Mouse (Mus musculus) embryonic facial prominence, embryonic 11.5 days (tissue): ENCODE measurements around the gene Laptm4a. TPM values are rescaled to one million over a fixed set of nuclear protein-coding genes. Genes with fewer than 3 reads are reported as not detected.

Source experiments
- ATAC-seq: fragments of 200-750 bp; cut with Nextera tagmentation; replicated peaks from 2 replicates; pipeline ENCODE4 v1.8.0; 2017; ENCODE audit warnings: low read depth; ENCODE audit not compliant: insufficient number of reproducible peaks, low FRiP score, low TSS enrichment
- DNase-seq: peaks from one replicate; pipeline ENCODE4 v3.0.0-alpha.2; 2015; ENCODE audit warnings: low spot score
- H3K27ac ChIP-seq: fragments of 300-500 bp; sonication (generic); replicated peaks from 2 replicates; pipeline ENCODE4 v1.5.1; 2014; ENCODE audit warnings: mild to moderate bottlenecking, low read depth, low read length, control low read depth
- H3K27me3 ChIP-seq: fragments of 300-500 bp; sonication (generic); 2 replicates; pipeline ENCODE4 v1.6.1; 2014; ENCODE audit warnings: mild to moderate bottlenecking, low read length, moderate library complexity, mixed read lengths; ENCODE audit not compliant: control insufficient read depth, insufficient read depth
- H3K36me3 ChIP-seq: fragments of 300-500 bp; sonication (generic); replicated peaks from 2 replicates; pipeline ENCODE4 v1.6.1; 2014; ENCODE audit warnings: low read depth, mild to moderate bottlenecking, low read length, moderate library complexity, mixed read lengths; ENCODE audit not compliant: control insufficient read depth, insufficient read depth
- H3K4me1 ChIP-seq: fragments of 300-500 bp; sonication (generic); 2 replicates; pipeline ENCODE4 v1.6.1; 2014; ENCODE audit warnings: low read length, mixed read lengths; ENCODE audit not compliant: control insufficient read depth, insufficient read depth
- H3K4me2 ChIP-seq: fragments of 300-500 bp; sonication (generic); 2 replicates; pipeline ENCODE4 v1.6.1; 2014; ENCODE audit warnings: low read depth, mild to moderate bottlenecking, control low read depth, low read length, moderate library complexity
- H3K4me3 ChIP-seq: fragments of 300-500 bp; sonication (generic); 2 replicates; pipeline ENCODE4 v1.5.1; 2014; ENCODE audit warnings: low read depth, low read length, control low read depth
- H3K9ac ChIP-seq: fragments of 300-500 bp; sonication (generic); replicated peaks from 2 replicates; pipeline ENCODE4 v1.6.1; 2014; ENCODE audit warnings: mild to moderate bottlenecking, control low read depth, low read length
- H3K9me3 ChIP-seq: fragments of 300-500 bp; sonication (generic); replicated peaks from 2 replicates; pipeline ENCODE4 v1.6.1; 2016; ENCODE audit warnings: mild to moderate bottlenecking, low read length, inconsistent platforms, mixed read lengths; ENCODE audit not compliant: control insufficient read depth
- WGBS: fragments of 180-500 bp; shearing (Covaris S2); extraction: QIAGEN DNeasy Blood & Tissue Kit; methylation state at CpG from one replicate; pipeline ENCODE4 v1.1.7; 2014; 5-methylcytosine and 5-hydroxymethylcytosine counted together
- polyA plus RNA-seq: library from polyadenylated mRNA; unstranded; fragments of >200 nt; fragmentation: Nextera tagmentation; extraction: Ambion mirVana; gene quantifications from 2 replicates; pipeline ENCODE4 v1.2.1, GENCODE M21; 2014

Gene Laptm4a
- polyA plus RNA-seq, 1 experiment from 2014 or later, result 224 TPM

GRCm38 (mm10) chr12:8884426-8885145 is 36.9 kb upstream of the Laptm4a start:
- Histone ChIP-seq H3K4me3 (no peak overlapping the region), H3K4me1 (peaks cover 11% of the 10 kb centered on the region; the same call in 1 of the 2 replicates), H3K4me2 (peak overlapping the region; percentile 19; the same call in 1 of the 2 replicates), H3K9ac (no peak overlapping the region; the same call in none of the 2 replicates), H3K9me3 (no peaks in the 10 kb centered on the region), H3K27me3 (no peaks in the 10 kb centered on the region), H3K27ac (0 out of 2 replicates have a peak overlapping the region, but pooled peaks have one; percentile 3), H3K36me3 (no peaks in the 10 kb centered on the region)
- ATAC-seq (no peak), DNase-seq (no peak)
- 20% methylated on average over 13 of the region's 13 CpGs for WGBS

- peak; percentile 54 for DNase-seq
- Histone ChIP-seq H3K9ac (peak overlapping the region; percentile 23; the same call in 1 of the 2 replicates), H3K4me2 (peak overlapping the region; percentile 19; the same call in 1 of the 2 replicates), H3K27me3 (no peaks in the 10 kb centered on the region), H3K27ac (0 out of 2 replicates have a peak overlapping the region, but pooled peaks have one; percentile 3), H3K9me3 (no peaks in the 10 kb centered on the region), H3K4me1 (peaks cover 11% of the 10 kb centered on the region; the same call in 1 of the 2 replicates), H3K4me3 (no peak overlapping the region), H3K36me3 (no peaks in the 10 kb centered on the region)
- no peak for ATAC-seq
- 0% methylated on average over 4 of the region's 4 CpGs for WGBS
Measured at GRCm38 (mm10) chr12:8885146-8885543, 36.3 kb upstream of the Laptm4a start.

DNA sequence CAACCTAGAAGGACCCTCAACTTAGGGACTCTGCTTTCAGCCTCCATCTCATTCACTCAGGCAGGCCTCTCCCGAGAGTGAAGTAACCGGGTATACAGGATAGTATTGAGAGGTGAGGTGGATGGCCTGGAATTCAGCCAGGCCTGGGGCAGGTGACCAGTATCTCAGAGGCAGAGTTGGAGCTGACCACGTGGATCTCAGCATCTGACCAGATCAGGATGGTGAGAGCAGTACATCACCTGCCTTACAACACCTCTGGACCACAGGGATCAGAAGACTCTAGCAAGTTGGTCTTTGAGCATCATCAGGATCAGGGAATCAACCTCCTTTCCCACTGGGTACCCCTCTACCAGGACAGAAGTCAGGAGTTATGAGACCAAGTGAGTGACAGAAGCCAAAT is 35.5 kb upstream of the Laptm4a start:
- no peak overlapping the region for H3K27ac ChIP-seq
- H3K9me3 ChIP-seq, result no peaks in the 10 kb centered on the region
- no peak overlapping the region for H3K4me3 ChIP-seq
- DNase-seq (no peak), ATAC-seq (no peak)
- WGBS, result 56% methylated on average over 3 of the region's 3 CpGs
- H3K4me2 ChIP-seq, result no peak overlapping the region
- no peak overlapping the region for H3K9ac ChIP-seq
- H3K36me3 ChIP-seq, result no peaks in the 10 kb centered on the region
- H3K4me1 ChIP-seq, result peaks cover 11% of the 10 kb centered on the region; the same call in 1 of the 2 replicates
- no peaks in the 10 kb centered on the region for H3K27me3 ChIP-seq

GRCm38 (mm10) chr12:8888445-8888844 is 33.0 kb upstream of the Laptm4a start:
- Histone ChIP-seq H3K9ac (no peak overlapping the region), H3K4me3 (no peak overlapping the region), H3K36me3 (no peaks in the 10 kb centered on the region), H3K9me3 (no peaks in the 10 kb centered on the region), H3K27ac (no peak overlapping the region), H3K4me2 (no peak overlapping the region), H3K27me3 (no peaks in the 10 kb centered on the region), H3K4me1 (peaks cover 11% of the 10 kb centered on the region; the same call in 1 of the 2 replicates)
- DNase-seq (no peak), ATAC-seq (no peak)
- WGBS, result 27% methylated on average over 7 of the region's 7 CpGs

GRCm38 (mm10) chr12:8889117-8889665 is 32.3 kb upstream of the Laptm4a start:
- DNase-seq (peak; percentile 88), ATAC-seq (no peak)
- peaks cover 11% of the 10 kb centered on the region; the same call in 1 of the 2 replicates for H3K4me1 ChIP-seq
- H3K9me3 ChIP-seq, result no peaks in the 10 kb centered on the region
- no peak overlapping the region for H3K27ac ChIP-seq
- WGBS, result 17% methylated on average over 10 of the region's 10 CpGs
- no peaks in the 10 kb centered on the region for H3K27me3 ChIP-seq
- no peak overlapping the region for H3K9ac ChIP-seq
- no peaks in the 10 kb centered on the region for H3K36me3 ChIP-seq
- H3K4me3 ChIP-seq, result no peak overlapping the region
- H3K4me2 ChIP-seq, result no peak overlapping the region

DNA sequence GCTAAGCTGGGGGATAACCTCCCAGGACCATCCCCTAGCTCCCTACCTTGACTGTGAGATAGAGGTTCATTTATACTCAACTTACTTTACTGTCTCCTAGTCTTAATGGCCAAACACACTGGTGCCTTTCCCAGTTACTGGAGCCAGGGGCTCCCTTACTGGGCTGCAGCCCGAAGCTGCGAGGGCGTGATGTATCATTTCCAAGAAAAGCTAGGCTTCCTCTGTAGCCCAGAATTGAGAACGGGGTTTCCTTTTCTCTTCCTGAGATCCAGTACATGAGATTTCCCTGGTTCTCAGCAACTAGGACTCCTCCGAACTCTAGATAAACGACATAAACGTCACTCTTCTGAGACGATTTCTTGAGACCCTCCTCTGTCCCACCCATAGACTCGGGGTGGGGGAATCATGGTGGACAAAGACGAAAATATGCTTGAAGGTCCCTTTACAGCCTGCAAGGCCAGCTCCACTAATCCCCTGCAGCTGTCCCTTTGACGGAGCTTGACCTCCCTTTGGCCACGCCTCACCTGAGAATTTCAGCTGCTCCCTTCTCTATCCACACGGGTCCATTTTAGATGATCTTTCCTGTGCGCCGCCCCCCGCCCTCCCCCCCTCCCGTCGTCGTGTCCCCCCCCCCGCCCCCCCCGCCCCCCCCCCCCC is 28.5 kb upstream of the Laptm4a start:
- WGBS, result 44% methylated on average over 14 of the region's 21 CpGs
- Histone ChIP-seq H3K9me3 (no peaks in the 10 kb centered on the region), H3K9ac (no peak overlapping the region), H3K4me1 (no peaks in the 10 kb centered on the region), H3K36me3 (no peaks in the 10 kb centered on the region), H3K27ac (no peak overlapping the region), H3K4me2 (no peak overlapping the region), H3K27me3 (no peaks in the 10 kb centered on the region), H3K4me3 (no peak overlapping the region)
- ATAC-seq, result no peak
- peak; percentile 18 for DNase-seq

- 0 out of 2 replicates have a peak, but pooled peaks have one; percentile 25 for ATAC-seq
- Histone ChIP-seq H3K36me3 (no peaks in the 10 kb centered on the region), H3K9ac (no peak overlapping the region), H3K27me3 (no peaks in the 10 kb centered on the region), H3K4me1 (no peaks in the 10 kb centered on the region; the same call in 1 of the 2 replicates), H3K27ac (0 out of 2 replicates have a peak overlapping the region, but pooled peaks have one; percentile 44), H3K4me2 (no peak overlapping the region), H3K4me3 (no peak overlapping the region), H3K9me3 (no peaks in the 10 kb centered on the region)
- DNase-seq, result peak; percentile 69
- WGBS, result 27% methylated on average over 7 of the region's 7 CpGs
Measured at GRCm38 (mm10) chr12:8897140-8897539, 24.3 kb upstream of the Laptm4a start.
